28 mouse cellular contexts compared by ENCODE assay signal in genomic region chr12:111019086-111019485, GRCm38 (mm10).
"Had no signal": no experiment of that assay in that cellular context is flagged by ENCODE, and none has a peak within 500 bp of the region (broad histone marks: within the 10 kb centered on the region; RNA-seq: fewer than 3 reads in every experiment).

No protein-coding gene starts in this region.

- H3K4me2 ChIP-seq: embryonic facial prominence, embryonic 12.5 days; embryonic facial prominence, embryonic 13.5 days; embryonic facial prominence, embryonic 15.5 days; forebrain, embryonic 12.5 days; forebrain, embryonic 13.5 days; forebrain, embryonic 15.5 days had no signal

- DNase-seq: cerebellum, adult 8-10 months; cerebellum, adult 9-10 months; cerebellum, adult 9-11 months; cerebellum, postnatal 10 days; cerebellum, postnatal 14 days; cerebellum, postnatal 25 days; cerebellum, postnatal 36 days; embryo, embryonic 11 days; forebrain, postnatal 0 days; gastrocnemius, adult 2 months; gastrocnemius, postnatal 10 days; gastrocnemius, postnatal 14 days; gastrocnemius, postnatal 25 days; gastrocnemius, postnatal 36 days; heart, adult 11 months; heart, adult 18-20 months; heart, adult 2 months had no signal

- ATAC-seq: forebrain, embryonic 13.5 days; forebrain, embryonic 14.5 days; forebrain, embryonic 15.5 days; forebrain, embryonic 16.5 days; forebrain, postnatal 0 days had no signal

- H3K4me3 ChIP-seq: embryonic facial prominence, embryonic 10.5 days; embryonic facial prominence, embryonic 12.5 days; embryonic facial prominence, embryonic 13.5 days; embryonic facial prominence, embryonic 15.5 days; erythroblast, embryonic 14.5 days; forebrain, embryonic 10.5 days; forebrain, embryonic 12.5 days; forebrain, embryonic 13.5 days; forebrain, embryonic 15.5 days; gastrocnemius, adult 2 months; heart, adult 2 months had no signal

- H3K27me3 ChIP-seq: embryonic facial prominence, embryonic 12.5 days; embryonic facial prominence, embryonic 13.5 days; embryonic facial prominence, embryonic 15.5 days; forebrain, embryonic 12.5 days; forebrain, embryonic 13.5 days; forebrain, embryonic 15.5 days had no signal

- H3K36me3 ChIP-seq: embryonic facial prominence, embryonic 10.5 days; embryonic facial prominence, embryonic 12.5 days; embryonic facial prominence, embryonic 13.5 days; embryonic facial prominence, embryonic 15.5 days; forebrain, embryonic 10.5 days; forebrain, embryonic 12.5 days; forebrain, embryonic 15.5 days had no signal

- H3K9me3 ChIP-seq: embryonic facial prominence, embryonic 10.5 days; embryonic facial prominence, embryonic 12.5 days; embryonic facial prominence, embryonic 13.5 days; embryonic facial prominence, embryonic 15.5 days; forebrain, embryonic 10.5 days; forebrain, embryonic 12.5 days; forebrain, embryonic 13.5 days; forebrain, embryonic 15.5 days had no signal

- H3K9ac ChIP-seq: embryonic facial prominence, embryonic 12.5 days; embryonic facial prominence, embryonic 13.5 days; embryonic facial prominence, embryonic 15.5 days; forebrain, embryonic 12.5 days; forebrain, embryonic 13.5 days; forebrain, embryonic 15.5 days; forebrain, postnatal 0 days had no signal

- H3K27ac ChIP-seq: embryonic facial prominence, embryonic 10.5 days; embryonic facial prominence, embryonic 12.5 days; embryonic facial prominence, embryonic 13.5 days; embryonic facial prominence, embryonic 15.5 days; forebrain, embryonic 10.5 days; forebrain, embryonic 12.5 days; forebrain, embryonic 13.5 days; forebrain, embryonic 15.5 days; gastrocnemius, adult 2 months; heart, adult 2 months had no signal

- H3K4me1 ChIP-seq: forebrain, embryonic 12.5 days; forebrain, embryonic 13.5 days; forebrain, embryonic 15.5 days had no signal
